Mouse (Mus musculus) kidney, embryonic 14.5 days (tissue): ENCODE measurements around the gene Cacna1h. TPM values are rescaled to one million over a fixed set of nuclear protein-coding genes. Genes with fewer than 3 reads are reported as not detected.

Source experiments
- ATAC-seq: fragments of 200-750 bp; cut with Nextera tagmentation; 2 replicates; pipeline ENCODE4 v1.8.0; 2017; ENCODE audit warnings: moderate number of reproducible peaks, mild to moderate bottlenecking, moderate TSS enrichment, moderate library complexity; ENCODE audit not compliant: low FRiP score, low TSS enrichment
- H3K27ac ChIP-seq: fragments of 300-500 bp; sonication (generic); 2 replicates; pipeline ENCODE4 v1.5.1; 2014; ENCODE audit warnings: low read depth, mild to moderate bottlenecking, low read length, moderate library complexity, mixed read lengths
- H3K27me3 ChIP-seq: fragments of 300-500 bp; sonication (generic); 2 replicates; pipeline ENCODE4 v1.6.1; 2014; ENCODE audit warnings: mild to moderate bottlenecking, low read length; ENCODE audit not compliant: control insufficient read depth, insufficient read depth
- H3K36me3 ChIP-seq: fragments of 300-500 bp; sonication (generic); 2 replicates; pipeline ENCODE4 v1.6.1; 2014; ENCODE audit warnings: low read length, mixed read lengths; ENCODE audit not compliant: control insufficient read depth, insufficient read depth
- H3K4me1 ChIP-seq: fragments of 300-500 bp; sonication (generic); 2 replicates; pipeline ENCODE4 v1.6.1; 2014; ENCODE audit warnings: low read length, mixed read lengths; ENCODE audit not compliant: control insufficient read depth, insufficient read depth
- H3K4me2 ChIP-seq: fragments of 300-500 bp; sonication (generic); replicated peaks from 2 replicates; pipeline ENCODE4 v1.6.1; 2014; ENCODE audit warnings: low read depth, mild to moderate bottlenecking, low read length
- H3K4me3 ChIP-seq: fragments of 300-500 bp; sonication (generic); 2 replicates; pipeline ENCODE4 v1.5.1; 2014; ENCODE audit warnings: mild to moderate bottlenecking, low read length
- H3K9ac ChIP-seq: fragments of 300-500 bp; sonication (generic); 2 replicates; pipeline ENCODE4 v1.6.1; 2014; ENCODE audit warnings: low read depth, mild to moderate bottlenecking, low read length, moderate library complexity
- H3K9me3 ChIP-seq: fragments of 300-500 bp; sonication (generic); 2 replicates; pipeline ENCODE4 v1.6.1; 2016; ENCODE audit warnings: low read length; ENCODE audit not compliant: control insufficient read depth
- WGBS: fragments of 180-500 bp; shearing (Covaris S2); extraction: QIAGEN DNeasy Blood & Tissue Kit; methylation state at CpG from one replicate; pipeline ENCODE4 v1.1.7; 2014; 5-methylcytosine and 5-hydroxymethylcytosine counted together
- polyA plus RNA-seq: library from polyadenylated mRNA; unstranded; fragments of >200 nt; fragmentation: Nextera tagmentation; extraction: Ambion mirVana; gene quantifications from 2 replicates; pipeline ENCODE4 v1.2.1, GENCODE M21; 2014

The Cacna1h gene
- polyA plus RNA-seq, 1 experiment from 2014 or later = 4.0 TPM

- no peak overlapping the region for H3K9ac ChIP-seq
- no peaks in the 10 kb centered on the region for H3K9me3 ChIP-seq
- H3K27me3 ChIP-seq = no peaks in the 10 kb centered on the region; the same call in 1 of the 2 replicates
- no peak overlapping the region for H3K4me2 ChIP-seq
- WGBS = 87% methylated on average over 4 of the region's 4 CpGs
- ATAC-seq = no peak
- H3K4me3 ChIP-seq = no peak overlapping the region
- no peaks in the 10 kb centered on the region for H3K4me1 ChIP-seq
- H3K36me3 ChIP-seq = peaks cover 12% of the 10 kb centered on the region; the same call in 1 of the 2 replicates
- no peak overlapping the region for H3K27ac ChIP-seq
Measured at GRCm38 (mm10) chr17:25394526-25394925, 39.1 kb downstream of the Cacna1h start.

DNA sequence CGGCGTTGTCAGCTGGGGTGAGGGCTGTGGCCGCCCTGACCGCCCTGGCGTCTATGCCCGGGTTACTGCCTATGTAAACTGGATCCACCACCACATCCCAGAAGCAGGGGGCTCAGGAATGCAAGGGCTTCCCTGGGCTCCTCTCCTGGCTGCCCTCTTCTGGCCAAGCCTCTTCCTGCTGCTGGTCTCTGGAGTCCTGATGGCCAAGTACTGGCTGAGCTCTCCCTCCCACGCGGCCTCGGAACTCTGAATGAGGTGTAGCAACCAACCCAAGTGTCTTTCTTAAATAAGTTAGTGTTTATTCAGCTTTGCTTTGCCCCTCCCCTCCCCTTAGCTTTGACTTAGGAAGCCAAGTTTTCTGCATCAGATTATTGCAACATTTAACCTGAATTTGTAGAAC, 59.6 kb downstream of the Cacna1h start:
- Histone ChIP-seq H3K27me3 (no peaks in the 10 kb centered on the region), H3K27ac (no peak overlapping the region), H3K4me3 (no peak overlapping the region), H3K36me3 (peaks cover 7% of the 10 kb centered on the region; the same call in 1 of the 2 replicates), H3K9ac (no peak overlapping the region), H3K4me1 (no peaks in the 10 kb centered on the region), H3K9me3 (no peaks in the 10 kb centered on the region), H3K4me2 (no peak overlapping the region)
- 35% methylated on average over 9 of the region's 9 CpGs for whole genome bisulfite sequencing
- ATAC-seq = peak; percentile 59

- H3K36me3 ChIP-seq = peaks cover 7% of the 10 kb centered on the region; the same call in 1 of the 2 replicates
- no peak overlapping the region for H3K4me3 ChIP-seq
- no peak overlapping the region for H3K9ac ChIP-seq
- 70% methylated on average over 8 of the region's 8 CpGs for WGBS
- H3K9me3 ChIP-seq = no peaks in the 10 kb centered on the region
- no peak overlapping the region for H3K27ac ChIP-seq
- H3K4me1 ChIP-seq = no peaks in the 10 kb centered on the region
- no peaks in the 10 kb centered on the region for H3K27me3 ChIP-seq
- H3K4me2 ChIP-seq = no peak overlapping the region
- no peak for ATAC-seq
Measured at GRCm38 (mm10) chr17:25372491-25372890, 61.1 kb downstream of the Cacna1h start.

GRCm38 (mm10) chr17:25368973-25369372, 64.6 kb downstream of the Cacna1h start, which contains the start of gene Tpsg1:
Gene Tpsg1, plus strand, starts transcription at chr17:25369273.
- H3K9ac ChIP-seq = no peak within 1 kb of the TSS
- no peaks in the 10 kb centered on the region for H3K4me1 ChIP-seq
- no peak within 1 kb of the TSS for H3K27ac ChIP-seq
- H3K4me2 ChIP-seq = no peak within 1 kb of the TSS
- no peaks in the 10 kb centered on the region for H3K36me3 ChIP-seq
- H3K9me3 ChIP-seq = no peaks in the 10 kb centered on the region
- WGBS = 86% methylated on average over 3 of the region's 3 CpGs
- ATAC-seq = no peak
- H3K4me3 ChIP-seq = no peak within 1 kb of the TSS
- no peaks in the 10 kb centered on the region for H3K27me3 ChIP-seq

- H3K9me3 ChIP-seq = no peaks in the 10 kb centered on the region
- 74% methylated on average over 2 of the region's 2 CpGs for WGBS
- no peaks in the 10 kb centered on the region for H3K36me3 ChIP-seq
- no peaks in the 10 kb centered on the region for H3K4me1 ChIP-seq
- H3K27ac ChIP-seq = no peak within 1 kb of the TSS
- H3K9ac ChIP-seq = no peak within 1 kb of the TSS
- no peak for ATAC-seq
- no peak within 1 kb of the TSS for H3K4me2 ChIP-seq
- no peaks in the 10 kb centered on the region for H3K27me3 ChIP-seq
- H3K4me3 ChIP-seq = no peak within 1 kb of the TSS
Measured at GRCm38 (mm10) chr17:25366005-25366404, 67.6 kb downstream of the Cacna1h start, which contains the start of gene Tpsb2. Gene Tpsb2, plus strand, starts transcription at chr17:25366305.

GRCm38 (mm10) chr17:25363726-25364125, 69.9 kb downstream of the Cacna1h start:
- WGBS = 14% methylated on average over 1 of the region's 1 CpGs
- no peak overlapping the region for H3K4me2 ChIP-seq

GRCm38 (mm10) chr17:25361291-25361690, 72.3 kb downstream of the Cacna1h start:
- H3K27ac ChIP-seq = no peak overlapping the region
- no peaks in the 10 kb centered on the region for H3K4me1 ChIP-seq
- no peaks in the 10 kb centered on the region for H3K27me3 ChIP-seq
- H3K36me3 ChIP-seq = no peaks in the 10 kb centered on the region
- ATAC-seq = no peak
- no peak overlapping the region for H3K4me2 ChIP-seq
- 65% methylated on average over 2 of the region's 2 CpGs for WGBS
- no peak overlapping the region for H3K4me3 ChIP-seq
- H3K9me3 ChIP-seq = no peaks in the 10 kb centered on the region
- no peak overlapping the region for H3K9ac ChIP-seq

More at GRCm38 (mm10) chr17:25363726-25364125, 69.9 kb downstream of the Cacna1h start:
- Histone ChIP-seq H3K9ac (no peak overlapping the region), H3K27ac (no peak overlapping the region), H3K4me1 (no peaks in the 10 kb centered on the region), H3K36me3 (no peaks in the 10 kb centered on the region), H3K4me3 (no peak overlapping the region), H3K27me3 (no peaks in the 10 kb centered on the region), H3K9me3 (no peaks in the 10 kb centered on the region)
- no peak for ATAC-seq

- no peak within 1 kb of the TSS for H3K4me2 ChIP-seq
- H3K4me3 ChIP-seq = no peak within 1 kb of the TSS
- no peak within 1 kb of the TSS for H3K27ac ChIP-seq
- no peaks in the 10 kb centered on the region for H3K36me3 ChIP-seq
- no peaks in the 10 kb centered on the region for H3K9me3 ChIP-seq
- H3K27me3 ChIP-seq = no peaks in the 10 kb centered on the region
- H3K9ac ChIP-seq = no peak within 1 kb of the TSS
- no peak for ATAC-seq
- 76% methylated on average over 4 of the region's 4 CpGs for WGBS
- no peaks in the 10 kb centered on the region for H3K4me1 ChIP-seq
Measured at GRCm38 (mm10) chr17:25345462-25345861, 88.1 kb downstream of the Cacna1h start, which contains the start of gene Tpsab1. Gene Tpsab1, minus strand, starts transcription at chr17:25345562.

DNA sequence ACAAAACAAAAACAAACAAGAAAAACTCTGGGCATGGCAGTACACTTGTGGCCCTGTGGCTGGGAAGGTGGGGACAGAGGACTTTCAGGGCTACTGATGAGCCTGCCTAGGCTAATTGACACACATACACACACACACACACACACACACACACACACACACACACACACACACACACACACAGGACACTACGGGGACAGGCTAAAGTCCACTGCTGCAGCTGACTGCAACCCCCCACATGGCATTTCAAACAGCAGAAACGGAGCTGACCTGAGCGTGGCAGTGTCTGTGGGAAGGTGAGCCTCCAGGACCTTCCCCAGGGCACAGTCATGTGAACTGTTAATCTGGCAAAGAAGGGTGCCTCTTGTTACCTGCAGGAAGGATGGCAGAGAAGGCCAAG, 92.1 kb downstream of the Cacna1h start:
- Histone ChIP-seq H3K27me3 (no peaks in the 10 kb centered on the region), H3K36me3 (no peaks in the 10 kb centered on the region), H3K4me2 (no peak overlapping the region), H3K27ac (no peak overlapping the region), H3K9ac (no peak overlapping the region), H3K4me1 (no peaks in the 10 kb centered on the region), H3K4me3 (no peak overlapping the region), H3K9me3 (no peaks in the 10 kb centered on the region)
- WGBS = 29% methylated on average over 3 of the region's 3 CpGs
- ATAC-seq = no peak
